Comparison of ENCODE assay signal across 8 mouse cellular contexts in the genomic region with DNA sequence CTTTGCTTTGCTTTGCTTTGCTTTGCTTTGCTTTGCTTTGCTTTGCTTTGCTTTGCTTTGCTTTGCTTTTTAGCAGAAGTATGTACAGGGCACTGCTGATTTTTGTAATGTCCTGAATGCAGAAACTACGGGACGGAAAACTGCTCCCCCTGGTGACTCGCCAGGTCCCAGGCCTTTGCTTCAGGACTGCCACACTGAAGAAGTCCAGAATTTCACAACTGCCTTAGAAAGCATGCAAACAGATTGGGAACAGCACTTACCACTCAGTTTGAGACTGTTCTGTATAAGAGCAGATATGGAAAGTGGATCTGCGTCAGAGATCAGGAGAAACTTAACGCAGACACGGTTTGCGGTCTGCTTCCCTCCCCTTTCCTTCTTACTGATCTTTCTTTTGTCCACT.
A peak's percentile ranks its signal among the peaks of the same experiment; 100 is the strongest.
DNase-seq lines count a peak whose midpoint lies in the region; ATAC-seq and TF ChIP-seq lines count a peak whose summit lies in the region.

No protein-coding gene starts in this region.

- H3K27ac ChIP-seq in thymus, adult 2 months (ENCODE audit: control insufficient read depth, insufficient read depth, low read length): no peak overlapping the region
- H3K27ac ChIP-seq in limb, embryonic 10.5 days: peak overlapping the region; percentile 87
- peak overlapping the region; percentile 87 for H3K27ac ChIP-seq in midbrain, embryonic 14.5 days (replicated peaks; ENCODE audit: low read depth, low read length)

- H3K9me3 ChIP-seq in limb, embryonic 10.5 days (replicated peaks): no peaks in the 10 kb centered on the region
- H3K9me3 ChIP-seq in midbrain, embryonic 14.5 days (ENCODE audit: control insufficient read depth, low read length): no peaks in the 10 kb centered on the region

- peaks cover 30% of the 10 kb centered on the region for H3K4me1 ChIP-seq in thymus, adult 2 months (replicated peaks; ENCODE audit: control insufficient read depth, insufficient read depth, low read length)
- H3K4me1 ChIP-seq in limb, embryonic 10.5 days: peaks cover 60% of the 10 kb centered on the region
- peaks cover 40% of the 10 kb centered on the region for H3K4me1 ChIP-seq in midbrain, embryonic 14.5 days (ENCODE audit: control insufficient read depth, insufficient read depth, low read length)

- no peak overlapping the region for H3K4me3 ChIP-seq in thymus, adult 2 months (ENCODE audit: control insufficient read depth, insufficient read depth, low read length)
- peak overlapping the region; percentile 15; the same call in 1 of the 2 replicates for H3K4me3 ChIP-seq in limb, embryonic 10.5 days
- no peak overlapping the region for H3K4me3 ChIP-seq in midbrain, embryonic 14.5 days (replicated peaks; ENCODE audit: low read depth, low read length)

- TF ChIP-seq POLR2A in thymus, adult 2 months (IDR thresholded peaks at IDR 0.05; ENCODE audit: control insufficient read depth, extremely low read depth, insufficient read depth, low read length, poor library complexity): no peak

- H3K27me3 ChIP-seq in thymus, adult 2 months (ENCODE audit: control insufficient read depth, insufficient read depth, low read length): no peaks in the 10 kb centered on the region
- H3K27me3 ChIP-seq in limb, embryonic 10.5 days (ENCODE audit: low read depth, poor library complexity, severe bottlenecking): no peaks in the 10 kb centered on the region
- no peaks in the 10 kb centered on the region for H3K27me3 ChIP-seq in midbrain, embryonic 14.5 days (ENCODE audit: control insufficient read depth, insufficient read depth, low read length)

- DNase-seq in thymus, adult 2 months: peak; percentile 69
- no peak for DNase-seq in thymus, adult 18-20 months
- DNase-seq in embryo, embryonic 10.5 days (ENCODE audit: low spot score): peak; percentile 84
- peak; percentile 73 for DNase-seq in limb, embryonic 10.5 days (ENCODE audit: low spot score)
- DNase-seq in midbrain, embryonic 14.5 days: peak; percentile 79
- DNase-seq in thymus, postnatal 14 days: peak; percentile 74

- peak overlapping the region; percentile 12; the same call in 1 of the 2 replicates for H3K4me2 ChIP-seq in midbrain, embryonic 14.5 days (ENCODE audit: low read length)

- 64% methylated on average over 7 of the region's 7 CpGs for WGBS in thymus, adult 2 months
- 13% methylated on average over 7 of the region's 7 CpGs for WGBS in limb, embryonic 10.5 days
- under 1% methylated on average over 7 of the region's 7 CpGs for WGBS in midbrain, embryonic 14.5 days

- 0 out of 2 replicates have a peak, but pooled peaks have one; percentile 20 for TF ChIP-seq CTCF in thymus, adult 2 months (IDR thresholded peaks at IDR 0.05; ENCODE audit: borderline replicate concordance, control insufficient read depth, extremely low read depth, insufficient read depth, low read length, poor library complexity)

- peak; percentile 43 for ATAC-seq in granulocyte monocyte progenitor cell, adult 5-6 weeks (replicated peaks; ENCODE audit: poor library complexity, severe bottlenecking)
- ATAC-seq in inflammation-experienced regulatory T-cells, adult 6 months: peak; percentile 49
- ATAC-seq in midbrain, embryonic 14.5 days (ENCODE audit: low FRiP score, low TSS enrichment): peak; percentile 55; the same call in 1 of the 2 replicates

- H3K9ac ChIP-seq in midbrain, embryonic 14.5 days (replicated peaks; ENCODE audit: low read length): no peak overlapping the region; the same call in 1 of the 2 replicates

- H3K36me3 ChIP-seq in thymus, adult 2 months (ENCODE audit: control insufficient read depth, insufficient read depth, low read length): no peaks in the 10 kb centered on the region
- H3K36me3 ChIP-seq in limb, embryonic 10.5 days: no peaks in the 10 kb centered on the region
- no peaks in the 10 kb centered on the region for H3K36me3 ChIP-seq in midbrain, embryonic 14.5 days (ENCODE audit: control insufficient read depth, insufficient read depth, low read length)

Comparison
In these comparisons a context has a peak if more than half of its experiments do, and no peak if none do; other contexts are left out.
1. DNase-seq: peak in thymus, adult 2 months (single experiment), embryo, embryonic 10.5 days (single experiment), limb, embryonic 10.5 days (single experiment), midbrain, embryonic 14.5 days (single experiment) and thymus, postnatal 14 days (single experiment); none in thymus, adult 18-20 months (0 of 2).
2. Peak in every context shown above with its lines, with median percentiles within 50 percentile points of each other: ATAC-seq.